Mouse (Mus musculus) forebrain, embryonic 15.5 days (tissue): ENCODE measurements at regions not wholly inside any gene's neighbourhood (a gene's known extent, or its start where the extent isn't known, plus 50 kb on each side); places are given as distances from the start of the nearest gene placed in this dataset.

Experiments used
- ATAC-seq: fragments of 200-750 bp; cut with Nextera tagmentation; replicated peaks from 2 replicates; pipeline ENCODE4 v1.8.0; 2017; ENCODE audit warnings: mild to moderate bottlenecking, moderate TSS enrichment, moderate library complexity
- H3K27ac ChIP-seq: fragments of 300-500 bp; sonication (generic); replicated peaks from 2 replicates; pipeline ENCODE4 v1.5.1; 2015; ENCODE audit warnings: mild to moderate bottlenecking, inconsistent platforms
- H3K27me3 ChIP-seq: fragments of 300-500 bp; sonication (generic); 2 replicates; pipeline ENCODE4 v1.6.1; 2015; ENCODE audit warnings: inconsistent platforms
- H3K36me3 ChIP-seq: fragments of 300-500 bp; sonication (generic); 2 replicates; pipeline ENCODE4 v1.6.1; 2015; ENCODE audit warnings: mild to moderate bottlenecking, inconsistent platforms
- H3K4me1 ChIP-seq: fragments of 300-500 bp; sonication (generic); 2 replicates; pipeline ENCODE4 v1.6.1; 2015; ENCODE audit warnings: inconsistent platforms
- H3K4me2 ChIP-seq: fragments of 300-500 bp; sonication (generic); replicated peaks from 2 replicates; pipeline ENCODE4 v1.6.1; 2015; ENCODE audit warnings: mild to moderate bottlenecking, inconsistent platforms
- H3K4me3 ChIP-seq: fragments of 300-500 bp; sonication (generic); 2 replicates; pipeline ENCODE4 v1.5.1; 2015; ENCODE audit warnings: mild to moderate bottlenecking, inconsistent platforms
- H3K9ac ChIP-seq: fragments of 300-500 bp; sonication (generic); replicated peaks from 2 replicates; pipeline ENCODE4 v1.6.1; 2015; ENCODE audit warnings: mild to moderate bottlenecking, inconsistent platforms
- H3K9me3 ChIP-seq: fragments of 300-500 bp; sonication (generic); 2 replicates; pipeline ENCODE4 v1.6.1; 2016; ENCODE audit warnings: inconsistent platforms
- WGBS: fragments of 180-500 bp; shearing (Covaris S2); methylation state at CpG from one replicate; pipeline ENCODE4 v1.1.7; 2015; ENCODE audit warnings: mixed read lengths; 5-methylcytosine and 5-hydroxymethylcytosine counted together

- peaks cover 7% of the 10 kb centered on the region for H3K4me1 ChIP-seq
- no peaks in the 10 kb centered on the region for H3K27me3 ChIP-seq
- no peak for ATAC-seq
- WGBS, result 84% methylated on average over 2 of the region's 2 CpGs
- H3K4me3 ChIP-seq, result no peak overlapping the region
- H3K9ac ChIP-seq, result no peak overlapping the region
- H3K36me3 ChIP-seq, result no peaks in the 10 kb centered on the region
- no peak overlapping the region for H3K27ac ChIP-seq
- no peak overlapping the region for H3K4me2 ChIP-seq
- no peaks in the 10 kb centered on the region for H3K9me3 ChIP-seq
Observed at GRCm38 (mm10) chr11:38123789-38124330, 888.1 kb upstream of the Tenm2 start.

GRCm38 (mm10) chr11:38122474-38122873 lies 886.7 kb upstream of the Tenm2 start:
- no peak overlapping the region for H3K4me3 ChIP-seq
- H3K4me1 ChIP-seq, result peaks cover 7% of the 10 kb centered on the region
- ATAC-seq, result no peak
- WGBS, result 47% methylated on average over 1 of the region's 1 CpGs
- H3K27ac ChIP-seq, result no peak overlapping the region
- no peaks in the 10 kb centered on the region for H3K36me3 ChIP-seq
- H3K9ac ChIP-seq, result no peak overlapping the region
- H3K9me3 ChIP-seq, result no peaks in the 10 kb centered on the region
- H3K27me3 ChIP-seq, result no peaks in the 10 kb centered on the region
- H3K4me2 ChIP-seq, result no peak overlapping the region

- peaks cover 7% of the 10 kb centered on the region for H3K4me1 ChIP-seq
- no peak overlapping the region for H3K4me3 ChIP-seq
- 15% methylated on average over 8 of the region's 8 CpGs for WGBS
- no peaks in the 10 kb centered on the region for H3K9me3 ChIP-seq
- no peak overlapping the region for H3K27ac ChIP-seq
- no peaks in the 10 kb centered on the region for H3K27me3 ChIP-seq
- no peak overlapping the region for H3K9ac ChIP-seq
- H3K4me2 ChIP-seq, result no peak overlapping the region
- no peaks in the 10 kb centered on the region for H3K36me3 ChIP-seq
- ATAC-seq, result no peak
Observed at GRCm38 (mm10) chr11:38121051-38121616, 885.4 kb upstream of the Tenm2 start.

- H3K4me1 ChIP-seq, result peaks cover 7% of the 10 kb centered on the region
- H3K27me3 ChIP-seq, result no peaks in the 10 kb centered on the region
- H3K4me3 ChIP-seq, result no peak overlapping the region
- no peak overlapping the region for H3K9ac ChIP-seq
- H3K27ac ChIP-seq, result no peak overlapping the region
- no peak for ATAC-seq
- no peaks in the 10 kb centered on the region for H3K9me3 ChIP-seq
- no peaks in the 10 kb centered on the region for H3K36me3 ChIP-seq
- 69% methylated on average over 5 of the region's 5 CpGs for WGBS
- no peak overlapping the region for H3K4me2 ChIP-seq
Observed at GRCm38 (mm10) chr11:38117741-38118140, 882.0 kb upstream of the Tenm2 start.

GRCm38 (mm10) chr11:38092202-38092601 lies 856.4 kb upstream of the Tenm2 start:
- no peak overlapping the region for H3K9ac ChIP-seq
- H3K9me3 ChIP-seq, result no peaks in the 10 kb centered on the region
- H3K36me3 ChIP-seq, result no peaks in the 10 kb centered on the region
- 56% methylated on average over 2 of the region's 2 CpGs for WGBS
- no peak overlapping the region for H3K4me3 ChIP-seq
- no peak overlapping the region for H3K4me2 ChIP-seq
- no peak overlapping the region for H3K27ac ChIP-seq
- H3K27me3 ChIP-seq, result no peaks in the 10 kb centered on the region
- no peak for ATAC-seq
- no peaks in the 10 kb centered on the region for H3K4me1 ChIP-seq

- Histone ChIP-seq H3K36me3 (no peaks in the 10 kb centered on the region), H3K4me2 (peak overlapping the region; percentile 27), H3K4me1 (peaks cover 6% of the 10 kb centered on the region; the same call in 1 of the 2 replicates), H3K27ac (no peak overlapping the region), H3K4me3 (no peak overlapping the region), H3K9ac (no peak overlapping the region), H3K9me3 (no peaks in the 10 kb centered on the region), H3K27me3 (no peaks in the 10 kb centered on the region)
- peak; percentile 41; the same call in 1 of the 2 replicates for ATAC-seq
- WGBS, result 42% methylated on average over 11 of the region's 11 CpGs
Observed at GRCm38 (mm10) chr11:38075171-38075732, 839.5 kb upstream of the Tenm2 start.

GRCm38 (mm10) chr11:38069635-38070034 lies 833.9 kb upstream of the Tenm2 start:
- Histone ChIP-seq H3K36me3 (no peaks in the 10 kb centered on the region), H3K4me1 (no peaks in the 10 kb centered on the region), H3K4me2 (no peak overlapping the region), H3K27me3 (no peaks in the 10 kb centered on the region), H3K4me3 (no peak overlapping the region), H3K9me3 (no peaks in the 10 kb centered on the region), H3K27ac (no peak overlapping the region), H3K9ac (no peak overlapping the region)
- WGBS, result 54% methylated on average over 4 of the region's 4 CpGs
- ATAC-seq, result no peak

- Histone ChIP-seq H3K4me3 (no peak overlapping the region), H3K27ac (no peak overlapping the region), H3K4me1 (no peaks in the 10 kb centered on the region), H3K27me3 (no peaks in the 10 kb centered on the region), H3K9ac (no peak overlapping the region), H3K4me2 (no peak overlapping the region), H3K9me3 (no peaks in the 10 kb centered on the region), H3K36me3 (no peaks in the 10 kb centered on the region)
- 0 out of 2 replicates have a peak, but pooled peaks have one; percentile 63 for ATAC-seq
- WGBS, result 6% methylated on average over 1 of the region's 1 CpGs
Observed at GRCm38 (mm10) chr11:38067682-38068081, 831.9 kb upstream of the Tenm2 start.

GRCm38 (mm10) chr11:38066091-38066490 lies 830.3 kb upstream of the Tenm2 start:
- H3K9me3 ChIP-seq, result no peaks in the 10 kb centered on the region
- no peaks in the 10 kb centered on the region for H3K4me1 ChIP-seq
- 79% methylated on average over 5 of the region's 5 CpGs for WGBS
- no peak overlapping the region for H3K4me3 ChIP-seq
- no peaks in the 10 kb centered on the region for H3K27me3 ChIP-seq
- H3K9ac ChIP-seq, result no peak overlapping the region
- no peak overlapping the region for H3K27ac ChIP-seq
- H3K4me2 ChIP-seq, result no peak overlapping the region
- no peaks in the 10 kb centered on the region for H3K36me3 ChIP-seq
- ATAC-seq, result no peak

GRCm38 (mm10) chr11:38060105-38060504 lies 824.3 kb upstream of the Tenm2 start:
- H3K27ac ChIP-seq, result no peak overlapping the region
- 86% methylated on average over 2 of the region's 2 CpGs for WGBS
- H3K4me1 ChIP-seq, result no peaks in the 10 kb centered on the region
- no peaks in the 10 kb centered on the region for H3K9me3 ChIP-seq
- no peak for ATAC-seq
- no peak overlapping the region for H3K4me2 ChIP-seq
- no peak overlapping the region for H3K4me3 ChIP-seq
- H3K9ac ChIP-seq, result no peak overlapping the region
- no peaks in the 10 kb centered on the region for H3K27me3 ChIP-seq
- H3K36me3 ChIP-seq, result no peaks in the 10 kb centered on the region

- H3K36me3 ChIP-seq, result no peaks in the 10 kb centered on the region
- no peak overlapping the region for H3K27ac ChIP-seq
- H3K9me3 ChIP-seq, result no peaks in the 10 kb centered on the region
- no peaks in the 10 kb centered on the region for H3K4me1 ChIP-seq
- no peak overlapping the region for H3K9ac ChIP-seq
- H3K27me3 ChIP-seq, result no peaks in the 10 kb centered on the region
- WGBS, result 86% methylated on average over 2 of the region's 2 CpGs
- ATAC-seq, result no peak
- no peak overlapping the region for H3K4me2 ChIP-seq
- H3K4me3 ChIP-seq, result no peak overlapping the region
Observed at GRCm38 (mm10) chr11:38058896-38059295, 823.1 kb upstream of the Tenm2 start.

- ATAC-seq, result no peak
- Histone ChIP-seq H3K4me2 (no peak overlapping the region), H3K9ac (no peak overlapping the region), H3K27ac (no peak overlapping the region), H3K27me3 (no peaks in the 10 kb centered on the region), H3K9me3 (no peaks in the 10 kb centered on the region), H3K4me3 (no peak overlapping the region), H3K36me3 (no peaks in the 10 kb centered on the region), H3K4me1 (peaks cover 11% of the 10 kb centered on the region; the same call in 1 of the 2 replicates)
- 80% methylated on average over 2 of the region's 2 CpGs for WGBS
Observed at GRCm38 (mm10) chr11:38036582-38036981, 800.8 kb upstream of the Tenm2 start.
